Mouse (Mus musculus) adrenal gland, postnatal 25 days (tissue): ENCODE results near the gene Gm4884. TPM values are rescaled to one million over a fixed set of nuclear protein-coding genes. Genes with fewer than 3 reads are reported as not detected.
"Not testable (repeated sequence)": the region's sequence is repeated elsewhere in the genome, so short reads cannot be mapped to it uniquely, and the experiment has no call there.

Source experiments
- DNase-seq: peaks from one replicate; pipeline ENCODE4 v3.0.0; 2021; ENCODE audit warnings: mixed read lengths
- long read RNA-seq: library from polyadenylated mRNA; stranded (forward); transcript quantifications from one replicate; pipeline ENCODE4 v2.0.0, GENCODE M21; 2021
- total RNA-seq: library from RNA; stranded (reverse); gene quantifications from 2 replicates; pipeline ENCODE4 v1.2.3, GENCODE M21; 2021

The Gm4884 gene
- not detected in 2 replicates for total RNA-seq
- long read RNA-seq: 0 reads

DNA sequence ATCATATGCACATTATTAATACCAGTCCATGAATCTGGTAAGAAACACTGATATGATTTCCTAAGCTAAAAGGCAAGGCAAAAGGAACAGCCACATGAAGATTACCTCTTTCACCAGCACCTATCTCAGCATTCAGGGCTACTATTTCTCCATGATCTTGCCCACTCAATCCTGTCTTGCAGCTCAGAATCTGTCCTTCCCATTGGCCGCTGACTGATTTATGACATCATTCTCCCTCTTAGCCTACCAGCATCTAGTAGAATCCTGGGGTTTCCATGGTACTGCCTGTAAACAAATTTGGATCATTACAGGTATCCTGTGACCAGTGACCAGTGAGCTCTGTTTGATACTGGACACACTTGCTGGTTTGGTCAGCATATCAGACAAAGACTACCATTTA, at the start of gene Gm4884:
Gene Gm4884, plus strand, starts transcription at position 301 of the 400 bp plus-strand sequence.
- DNase-seq: not testable (repeated sequence)

DNA sequence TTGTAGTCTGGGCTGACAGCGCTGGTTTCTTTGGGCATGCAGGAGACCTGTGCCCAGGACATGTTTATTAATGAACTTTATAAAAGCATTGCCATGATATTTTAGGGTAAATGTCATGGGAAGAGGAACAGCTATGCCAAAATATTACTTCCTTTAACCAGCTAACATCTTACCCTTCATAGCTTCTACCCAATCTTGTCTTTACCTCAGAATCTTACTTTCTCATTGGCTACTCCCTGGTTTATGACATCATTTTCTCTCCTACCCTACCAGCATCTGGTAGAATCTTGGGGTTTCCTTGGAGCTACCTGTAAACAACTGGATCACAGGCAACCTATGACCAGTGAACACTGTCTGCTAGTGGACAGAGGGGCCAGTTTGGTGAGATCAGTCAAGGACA, 45.3 kb upstream of the Gm4884 start, which contains the start of gene 4930433I11Rik:
Gene 4930433I11Rik, plus strand, starts transcription at position 301 of the 400 bp plus-strand sequence.
- no peak for DNase-seq

- not testable (repeated sequence) for DNase-seq
Measured at GRCm38 (mm10) chr7:41044058-41044457, 11.5 kb downstream of the Gm4884 start.

Other genes with a start within 250 kb of the Gm4884 start
- gene Vstm2b, start 134.4 kb upstream of the Gm4884 start, total RNA-seq: 0.36 TPM in 1 of 2 replicates, not detected in the other
- not detected in 2 replicates for gene 4930433I11Rik, start 45.2 kb upstream of the Gm4884 start, total RNA-seq
- gene Gm5592, start 121.1 kb downstream of the Gm4884 start, total RNA-seq: not detected in 2 replicates